In the genomic region with DNA sequence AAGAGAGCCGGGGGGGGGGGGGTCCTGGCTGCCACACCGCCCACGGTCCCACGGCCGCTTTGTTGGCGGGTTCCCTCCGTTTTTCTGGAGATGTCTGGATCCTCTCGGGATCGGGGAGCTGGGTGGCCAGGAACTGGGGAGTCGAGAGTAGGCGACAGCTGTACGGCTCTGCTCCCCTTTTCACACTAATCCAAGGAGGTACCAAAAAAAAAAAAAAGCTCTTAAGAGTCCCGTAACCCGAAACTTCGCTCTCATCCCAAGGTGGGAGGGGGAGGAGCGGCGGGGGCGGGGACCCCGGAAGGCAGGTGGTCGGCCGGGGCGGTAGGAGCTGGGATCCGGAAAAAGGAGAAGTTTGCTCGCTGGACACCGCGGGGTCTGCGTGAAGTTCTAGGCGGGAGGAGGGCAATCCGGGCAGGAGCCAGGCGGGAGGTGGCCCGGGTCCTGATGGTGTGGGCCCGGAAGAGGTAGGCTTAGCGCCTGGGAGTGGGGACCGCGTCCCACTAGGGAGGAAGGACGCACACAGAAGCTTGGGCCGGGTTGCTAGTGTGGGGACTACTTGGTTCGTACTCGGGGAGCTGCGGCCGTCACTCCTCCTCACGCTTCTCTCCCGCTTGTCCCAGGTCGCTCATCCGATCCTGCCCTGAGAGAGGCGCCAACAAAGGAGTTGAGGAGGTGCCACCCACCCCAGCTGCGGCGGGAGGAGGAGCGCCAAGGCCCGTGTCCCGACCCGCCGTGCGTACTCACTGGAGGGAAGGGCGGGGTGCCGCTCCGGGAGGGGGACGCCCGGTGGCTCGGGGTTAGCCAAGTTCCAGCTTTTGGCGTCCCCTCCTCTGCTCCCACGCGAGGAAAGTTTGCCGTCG, we compare ENCODE assay signal across 8 mouse cellular contexts. TPM values are rescaled to one million over a fixed set of nuclear protein-coding genes. Genes with fewer than 3 reads are reported as not detected.
A peak's percentile ranks its signal among the peaks of the same experiment; 100 is the strongest.
DNase-seq lines count a peak whose midpoint lies in the region; ATAC-seq and TF ChIP-seq lines count a peak whose summit lies in the region.

No protein-coding gene starts in this region.

- H3K27ac ChIP-seq in ES-Bruce4 (ENCODE audit: insufficient read depth, low read length): no peak overlapping the region
- H3K27ac ChIP-seq in embryonic facial prominence, embryonic 14.5 days (replicated peaks; ENCODE audit: low read depth, low read length): peak overlapping the region; percentile 88
- H3K27ac ChIP-seq in heart, embryonic 14.5 days (replicated peaks in 1 of 2; ENCODE audit: control insufficient read depth in 1 of 2, insufficient read depth in 1 of 2, low read depth in 2 of 2, low read length in 2 of 2): peak overlapping the region in 1 of 2 experiments; percentile 67; a peak in 2 of 4 replicates
- peak overlapping the region; percentile 93 for H3K27ac ChIP-seq in kidney, embryonic 16.5 days (ENCODE audit: low read length)
- no peak overlapping the region for H3K27ac ChIP-seq in small intestine, adult 2 months (ENCODE audit: insufficient read depth, low read depth, low read length)

- TF ChIP-seq CTCF in ES-Bruce4 (IDR thresholded peaks at IDR 0.05; ENCODE audit: low read depth, low read length): no peak
- no peak for TF ChIP-seq CTCF in small intestine, adult 2 months (IDR thresholded peaks at IDR 0.05; ENCODE audit: extremely low read depth, insufficient read length, insufficient replicate concordance, low read depth, low read length)

- H3K4me3 ChIP-seq in ES-Bruce4 (ENCODE audit: low read depth, low read length): peak overlapping the region; percentile 70
- peak overlapping the region; percentile 76 for H3K4me3 ChIP-seq in embryonic facial prominence, embryonic 14.5 days (ENCODE audit: low read depth, low read length)
- peak overlapping the region; percentile 71 to 84 for H3K4me3 ChIP-seq in heart, embryonic 14.5 days (ENCODE audit: control insufficient read depth in 1 of 2, insufficient read depth in 1 of 2, low read depth in 1 of 2, low read length in 2 of 2)
- H3K4me3 ChIP-seq in kidney, embryonic 16.5 days (ENCODE audit: low read length): peak overlapping the region; percentile 77
- peak overlapping the region; percentile 64 for H3K4me3 ChIP-seq in small intestine, adult 2 months (ENCODE audit: low read depth, low read length)

- peak; percentile 15 for DNase-seq in adrenal gland, adult 8-10 months
- peak; percentile 78 for DNase-seq in embryonic facial prominence, embryonic 14.5 days (ENCODE audit: low spot score)
- peak; percentile 31 for DNase-seq in lung, postnatal 25 days (ENCODE audit: low spot score)

- H3K4me1 ChIP-seq in ES-Bruce4 (ENCODE audit: control insufficient read depth, insufficient read depth, low read length): no peaks in the 10 kb centered on the region
- 0 out of 2 replicates have a peak, but pooled peaks cover 9% of the 10 kb centered on the region for H3K4me1 ChIP-seq in embryonic facial prominence, embryonic 14.5 days (ENCODE audit: control insufficient read depth, insufficient read depth, low read length)
- H3K4me1 ChIP-seq in heart, embryonic 14.5 days (ENCODE audit: control insufficient read depth in 2 of 2, insufficient read depth in 2 of 2, low read length in 2 of 2): peaks cover 0 to 7% of the 10 kb centered on the region in 2 experiments; a peak in 2 of 4 replicates
- H3K4me1 ChIP-seq in kidney, embryonic 16.5 days (ENCODE audit: insufficient read depth, low read length): peaks cover 17% of the 10 kb centered on the region
- H3K4me1 ChIP-seq in small intestine, adult 2 months (ENCODE audit: control insufficient read depth, insufficient read depth, insufficient read length, low read length): peaks cover 13% of the 10 kb centered on the region; the same call in 1 of the 2 replicates

- peak; percentile 77 for ATAC-seq in embryonic facial prominence, embryonic 14.5 days (ENCODE audit: low read depth)
- ATAC-seq in heart, embryonic 14.5 days (ENCODE audit: insufficient number of reproducible peaks, insufficient read depth, low FRiP score, low read depth): peak; percentile 43
- ATAC-seq in kidney, embryonic 16.5 days (ENCODE audit: low FRiP score, low TSS enrichment): peak; percentile 69
- ATAC-seq in monocyte, adult 5-6 weeks (replicated peaks; ENCODE audit: insufficient number of reproducible peaks, low FRiP score, low TSS enrichment, poor library complexity, severe bottlenecking): no peak

- H3K36me3 ChIP-seq in ES-Bruce4 (ENCODE audit: control insufficient read depth, insufficient read depth, low read length, poor library complexity, severe bottlenecking): peaks cover 4% of the 10 kb centered on the region; the same call in 1 of the 2 replicates
- H3K36me3 ChIP-seq in embryonic facial prominence, embryonic 14.5 days (ENCODE audit: control insufficient read depth, insufficient read depth, low read length): peaks cover 11% of the 10 kb centered on the region
- H3K36me3 ChIP-seq in heart, embryonic 14.5 days (ENCODE audit: control insufficient read depth, insufficient read depth, low read length): no peaks in the 10 kb centered on the region
- no peaks in the 10 kb centered on the region for H3K36me3 ChIP-seq in kidney, embryonic 16.5 days (ENCODE audit: insufficient read depth, low read length)
- H3K36me3 ChIP-seq in small intestine, adult 2 months (ENCODE audit: control insufficient read depth, insufficient read depth, low read length): no peaks in the 10 kb centered on the region

- H3K4me2 ChIP-seq in embryonic facial prominence, embryonic 14.5 days (ENCODE audit: low read depth, low read length): peak overlapping the region; percentile 94
- peak overlapping the region; percentile 98 for H3K4me2 ChIP-seq in heart, embryonic 14.5 days (ENCODE audit: low read length)
- peak overlapping the region; percentile 95 for H3K4me2 ChIP-seq in kidney, embryonic 16.5 days (replicated peaks; ENCODE audit: low read depth, low read length)

- H3K9me3 ChIP-seq in ES-Bruce4 (replicated peaks; ENCODE audit: control insufficient read depth, insufficient read depth, low read length, poor library complexity, severe bottlenecking): no peaks in the 10 kb centered on the region
- H3K9me3 ChIP-seq in embryonic facial prominence, embryonic 14.5 days (ENCODE audit: control insufficient read depth, low read length): no peaks in the 10 kb centered on the region
- no peaks in the 10 kb centered on the region for H3K9me3 ChIP-seq in heart, embryonic 14.5 days (ENCODE audit: control insufficient read depth, low read length)
- H3K9me3 ChIP-seq in kidney, embryonic 16.5 days (ENCODE audit: low read length): no peaks in the 10 kb centered on the region

- under 1% methylated on average over 48 of the region's 65 CpGs for WGBS in embryonic facial prominence, embryonic 14.5 days
- under 1% methylated on average over 61 of the region's 65 CpGs for WGBS in heart, embryonic 14.5 days
- WGBS in kidney, embryonic 16.5 days: under 1% methylated on average over 60 of the region's 65 CpGs
- under 1% methylated on average over 65 of the region's 65 CpGs for WGBS in small intestine, adult 2 months

- TF ChIP-seq EP300 in ES-Bruce4 (IDR thresholded peaks at IDR 0.05; ENCODE audit: insufficient read depth, low read depth, low read length): no peak

- H3K9ac ChIP-seq in ES-Bruce4 (ENCODE audit: low read depth, poor library complexity, severe bottlenecking): peak overlapping the region; percentile 62
- H3K9ac ChIP-seq in embryonic facial prominence, embryonic 14.5 days (ENCODE audit: low read depth, low read length): peak overlapping the region; percentile 78
- H3K9ac ChIP-seq in heart, embryonic 14.5 days (ENCODE audit: low read length): peak overlapping the region; percentile 69
- H3K9ac ChIP-seq in kidney, embryonic 16.5 days (replicated peaks; ENCODE audit: low read length): peak overlapping the region; percentile 81

- peaks cover 1% of the 10 kb centered on the region; the same call in 1 of the 2 replicates for H3K27me3 ChIP-seq in ES-Bruce4 (ENCODE audit: control insufficient read depth, insufficient read depth, low read length, poor library complexity, severe bottlenecking)
- no peaks in the 10 kb centered on the region for H3K27me3 ChIP-seq in embryonic facial prominence, embryonic 14.5 days (replicated peaks; ENCODE audit: control insufficient read depth, insufficient read depth, low read length)
- H3K27me3 ChIP-seq in heart, embryonic 14.5 days (ENCODE audit: control insufficient read depth, insufficient read depth, low read length): peaks cover 9% of the 10 kb centered on the region
- 0 out of 2 replicates have a peak, but pooled peaks cover 5% of the 10 kb centered on the region for H3K27me3 ChIP-seq in kidney, embryonic 16.5 days (ENCODE audit: insufficient read depth, low read length)
- peaks cover 28% of the 10 kb centered on the region for H3K27me3 ChIP-seq in small intestine, adult 2 months (ENCODE audit: control insufficient read depth, insufficient read depth, low read length)

- no peak for TF ChIP-seq POLR2A in ES-Bruce4 (IDR thresholded peaks at IDR 0.05; ENCODE audit: insufficient read depth, low read length)
- TF ChIP-seq POLR2A in small intestine, adult 2 months (IDR thresholded peaks at IDR 0.05; ENCODE audit: low read depth, low read length): no peak

RNA-seq across cellular contexts. Expression of gene Tpbg, which starts 1.1 kb away (rescaled TPM):
- 11.8 and 12.5 TPM in 2 replicates for polyA plus RNA-seq in ES-Bruce4 (2011; ENCODE audit: insufficient read depth, insufficient read length, low read depth, missing spikeins)
- total RNA-seq in adrenal gland, adult 8-10 months (2022): 1 to 10 TPM; 1.1 to 2.3 (median 1.9) TPM
- polyA plus RNA-seq in embryonic facial prominence, embryonic 14.5 days (2014; fragmentation: Nextera tagmentation; extraction: Ambion mirVana): 21.6 and 25.2 TPM in 2 replicates
- polyA plus RNA-seq in heart, embryonic 14.5 days (2014; fragmentation: Nextera tagmentation; extraction: Ambion mirVana): 3.9 and 6.3 TPM in 2 replicates
- polyA plus RNA-seq in kidney, embryonic 16.5 days (2015; fragmentation: Nextera tagmentation; extraction: Ambion mirVana): 18.2 and 20.9 TPM in 2 replicates
- polyA plus RNA-seq in small intestine, adult 2 months (2012; rRNA removed): 2.4 and 3.1 TPM in 2 replicates
- not detected in 3 replicates for total RNA-seq in monocyte, adult 5-6 weeks (2017)

Comparison
In these comparisons a context has a peak if more than half of its experiments do, and no peak if none do; other contexts are left out.
1. H3K27ac ChIP-seq: peak in embryonic facial prominence, embryonic 14.5 days (single experiment) and kidney, embryonic 16.5 days (single experiment); none in ES-Bruce4 (single experiment) and small intestine, adult 2 months (single experiment).
2. DNase-seq: peak in every context shown above with its lines; median percentile 78 in embryonic facial prominence, embryonic 14.5 days; 31 in lung, postnatal 25 days; 15 in adrenal gland, adult 8-10 months.
3. Peak in every context shown above with its lines, with median percentiles within 50 percentile points of each other: H3K4me3 ChIP-seq, H3K9ac ChIP-seq and H3K4me2 ChIP-seq.